Mouse (Mus musculus) MEL (cell line): ENCODE data around the gene Rab11fip4.

ENCODE experiments used
- BHLHE40 ChIP-seq: IDR thresholded peaks from 2 replicates; pipeline ENCODE4 v1.6.1; 2012; ENCODE audit warnings: low read depth, mild to moderate bottlenecking, inconsistent platforms, low read length, improper control_type of control experiment, borderline replicate concordance
- CTCF ChIP-seq, 3 experiments: IDR thresholded peaks in 2 of 3; conservative IDR thresholded peaks in 1 of 3; 2 replicates each; pipeline ENCODE4 v1.5.1; 2011 to 2012; ENCODE audit warnings: low read length in 3 of 3, low read depth in 2 of 3, mild to moderate bottlenecking in 2 of 3, improper control_type of control experiment in 1 of 3, inconsistent platforms in 1 of 3, mixed read lengths in 1 of 3, moderate library complexity in 1 of 3; ENCODE audit not compliant: control insufficient read depth in 1 of 3, insufficient read depth in 1 of 3, poor library complexity in 1 of 3, severe bottlenecking in 1 of 3
- EP300 ChIP-seq, 2 experiments: IDR thresholded peaks; 2 replicates each; pipeline ENCODE4 v1.6.1; 2011; ENCODE audit warnings: improper control_type of control experiment in 2 of 2, low read length in 2 of 2, low read depth in 1 of 2, mild to moderate bottlenecking in 1 of 2
- TAL1 ChIP-seq: IDR thresholded peaks from 2 replicates; pipeline ENCODE4 v1.6.1; 2012; ENCODE audit warnings: mild to moderate bottlenecking, inconsistent platforms, low read length, moderate library complexity, mixed read lengths
- USF1 ChIP-seq: IDR thresholded peaks from 2 replicates; pipeline ENCODE4 v1.6.1; 2014; ENCODE audit warnings: low read depth, mild to moderate bottlenecking, inconsistent platforms, low read length, improper control_type of control experiment, moderate library complexity

- TF ChIP-seq TAL1 (no peak), CTCF (IDR thresholded peaks at IDR 0.05 in 2 of 3, conservative IDR thresholded peaks at IDR 0.05 in 1 of 3; ENCODE audit: control insufficient read depth in 1 of 3, insufficient read depth in 1 of 3, low read depth in 2 of 3, low read length in 3 of 3, poor library complexity in 1 of 3, severe bottlenecking in 1 of 3) (no peak), USF1 (no peak), EP300 (IDR thresholded peaks at IDR 0.05; ENCODE audit: low read depth in 1 of 2, low read length in 2 of 2) (no peak), BHLHE40 (no peak)
Observed at GRCm38 (mm10) chr11:79722811-79723210, 131.8 kb downstream of the Rab11fip4 start.
